14 mouse cellular contexts compared by ENCODE assay signal in the genomic region with DNA sequence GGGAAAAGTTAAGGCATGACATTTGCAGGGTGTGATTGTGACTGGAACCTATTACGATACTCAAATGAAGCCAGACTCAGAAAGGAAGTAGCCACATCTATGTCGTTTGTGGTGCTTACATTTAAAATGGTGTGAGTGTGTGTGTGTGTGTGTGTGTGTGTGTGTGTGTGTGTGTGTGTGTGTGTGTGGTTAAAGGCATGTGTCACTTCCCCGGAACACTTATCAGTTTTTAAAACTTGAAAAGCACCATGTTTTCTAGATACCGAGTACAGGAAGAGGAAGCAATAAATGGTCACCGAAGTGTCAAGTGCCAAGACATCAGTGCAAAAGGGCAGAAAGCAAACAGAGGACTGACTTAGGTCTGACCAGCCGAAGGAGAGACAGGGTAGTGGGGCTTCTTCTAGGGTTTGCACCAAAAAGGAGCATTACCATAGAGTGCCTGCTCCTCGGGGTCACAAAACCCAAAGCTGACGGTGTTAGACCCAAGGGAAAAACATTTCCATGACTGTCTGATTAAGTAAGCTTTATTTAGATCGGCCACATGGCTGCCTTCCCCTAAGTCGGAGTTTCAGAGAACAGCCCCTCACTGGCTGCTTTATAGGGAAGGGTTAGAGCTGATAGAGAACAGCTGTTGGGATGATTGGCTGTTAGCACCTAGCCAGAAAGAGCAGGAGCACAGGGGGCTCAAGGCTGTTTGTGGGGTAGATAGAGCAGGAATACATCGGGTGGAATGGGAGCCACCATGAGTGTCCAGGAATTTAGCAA. TPM values are rescaled to one million over a fixed set of nuclear protein-coding genes. Genes with fewer than 3 reads are reported as not detected.
DNase-seq lines count a peak whose midpoint lies in the region; ATAC-seq and TF ChIP-seq lines count a peak whose summit lies in the region.
"Had no signal": no experiment of that assay in that cellular context is flagged by ENCODE, and none has a peak within 500 bp of the region (broad histone marks: within the 10 kb centered on the region; RNA-seq: fewer than 3 reads in every experiment).

No protein-coding gene starts in this region.

- no peak overlapping the region for H3K4me2 ChIP-seq in kidney, postnatal 0 days (ENCODE audit: low read length)
- H3K4me2 ChIP-seq in kidney, embryonic 16.5 days (replicated peaks; ENCODE audit: low read depth, low read length), result no peak overlapping the region
- H3K4me2 ChIP-seq: midbrain, embryonic 13.5 days had no signal

- no peaks in the 10 kb centered on the region for H3K27me3 ChIP-seq in kidney, postnatal 0 days (ENCODE audit: insufficient read depth, low read length)
- H3K27me3 ChIP-seq in kidney, embryonic 16.5 days (ENCODE audit: insufficient read depth, low read length), result no peaks in the 10 kb centered on the region; the same call in 1 of the 2 replicates

- H3K9me3 ChIP-seq in kidney, postnatal 0 days (replicated peaks; ENCODE audit: low read length), result no peaks in the 10 kb centered on the region
- no peaks in the 10 kb centered on the region for H3K9me3 ChIP-seq in kidney, embryonic 16.5 days (ENCODE audit: low read length)
- H3K9me3 ChIP-seq: midbrain, embryonic 13.5 days had no signal

- peak; percentile 18 for DNase-seq in kidney, postnatal 0 days (ENCODE audit: low spot score)
- no peak for DNase-seq in adipocyte (ENCODE audit: low spot score)
- DNase-seq in gastrocnemius, adult 2 months, result no peak
- DNase-seq in frontal cortex, postnatal 14 days (ENCODE audit: low spot score in 2 of 2), result no peak
- DNase-seq: adrenal gland, postnatal 25 days; cerebellum, adult 8-10 months had no signal

- WGBS in kidney, postnatal 0 days, result 25% methylated on average over 11 of the region's 11 CpGs
- WGBS in kidney, embryonic 16.5 days, result 22% methylated on average over 11 of the region's 11 CpGs

- no peak for TF ChIP-seq POLR2A in bone marrow macrophage, adult 2 months (IDR thresholded peaks at IDR 0.05; ENCODE audit: borderline replicate concordance, low read depth, low read length)

- intact Hi-C loops in gastrocnemius, adult 2 months (cut with DNase I), result no loop called here

- no peak for TF ChIP-seq CTCF in kidney, postnatal 0 days (IDR thresholded peaks at IDR 0.05; ENCODE audit: low read depth)
- TF ChIP-seq CTCF in bone marrow macrophage, adult 2 months (IDR thresholded peaks at IDR 0.05; ENCODE audit: low read depth, low read length), result no peak
- no peak for TF ChIP-seq CTCF in gastrocnemius, adult 2 months (IDR thresholded peaks at IDR 0.05)

- H3K9ac ChIP-seq in kidney, postnatal 0 days (ENCODE audit: low read depth, low read length), result no peak overlapping the region
- no peak overlapping the region for H3K9ac ChIP-seq in kidney, embryonic 16.5 days (replicated peaks; ENCODE audit: low read length)
- H3K9ac ChIP-seq: liver, embryonic 14.5 days; midbrain, embryonic 13.5 days had no signal

- no peak overlapping the region for H3K27ac ChIP-seq in kidney, postnatal 0 days
- no peak overlapping the region for H3K27ac ChIP-seq in kidney, embryonic 16.5 days (ENCODE audit: low read length)
- peak overlapping the region; percentile 29 for H3K27ac ChIP-seq in bone marrow macrophage, adult 2 months (ENCODE audit: insufficient read depth, low read depth, low read length)
- H3K27ac ChIP-seq in gastrocnemius, adult 2 months, result no peak overlapping the region
- H3K27ac ChIP-seq: liver, embryonic 14.5 days; midbrain, embryonic 13.5 days had no signal

- ATAC-seq in kidney, postnatal 0 days (replicated peaks; ENCODE audit: low FRiP score, low read depth), result no peak
- ATAC-seq in kidney, embryonic 16.5 days (ENCODE audit: low FRiP score, low TSS enrichment), result no peak
- ATAC-seq in CD4-positive, CD25-positive, alpha-beta regulatory T cell, adult 4 months, result peak; percentile 71
- peak; percentile 53 for ATAC-seq in megakaryocyte, adult 5-6 weeks (ENCODE audit: poor library complexity, severe bottlenecking)
- ATAC-seq: midbrain, embryonic 13.5 days had no signal

- no peaks in the 10 kb centered on the region for H3K4me1 ChIP-seq in kidney, postnatal 0 days (replicated peaks; ENCODE audit: insufficient read depth, low read length)
- H3K4me1 ChIP-seq in kidney, embryonic 16.5 days (ENCODE audit: insufficient read depth, low read length), result 0 out of 2 replicates have a peak, but pooled peaks cover 5% of the 10 kb centered on the region
- peaks cover 43% of the 10 kb centered on the region for H3K4me1 ChIP-seq in bone marrow macrophage, adult 2 months (ENCODE audit: control insufficient read depth, insufficient read depth, low read length)
- H3K4me1 ChIP-seq: midbrain, embryonic 13.5 days had no signal

- no peak overlapping the region for H3K4me3 ChIP-seq in kidney, postnatal 0 days (replicated peaks; ENCODE audit: low read depth, low read length)
- H3K4me3 ChIP-seq in kidney, embryonic 16.5 days (ENCODE audit: low read length), result no peak overlapping the region
- no peak overlapping the region for H3K4me3 ChIP-seq in bone marrow macrophage, adult 2 months (ENCODE audit: insufficient read depth, low read length)
- H3K4me3 ChIP-seq in gastrocnemius, adult 2 months, result no peak overlapping the region
- H3K4me3 ChIP-seq: midbrain, embryonic 13.5 days had no signal

- no peaks in the 10 kb centered on the region for H3K36me3 ChIP-seq in kidney, postnatal 0 days (ENCODE audit: insufficient read depth, low read length)
- H3K36me3 ChIP-seq in kidney, embryonic 16.5 days (ENCODE audit: insufficient read depth, low read length), result no peaks in the 10 kb centered on the region
- H3K36me3 ChIP-seq: midbrain, embryonic 13.5 days had no signal

RNA-seq across cellular contexts. Expression of gene Prss39, which starts 19.1 kb away (rescaled TPM):
- not detected in 2 replicates for polyA plus RNA-seq in kidney, postnatal 0 days (2015; fragmentation: Nextera tagmentation; extraction: Ambion mirVana)
- not detected in 2 replicates for polyA plus RNA-seq in kidney, embryonic 16.5 days (2015; fragmentation: Nextera tagmentation; extraction: Ambion mirVana)
- polyA plus RNA-seq in CD4-positive, CD25-positive, alpha-beta regulatory T cell, adult 4 months (2017; shearing (Covaris generic)), result not detected
- not detected in 2 replicates for polyA plus RNA-seq in bone marrow macrophage, adult 2 months (2012; ENCODE audit: insufficient read depth, insufficient read length, missing spikeins)
- total RNA-seq in megakaryocyte, adult 5-6 weeks (2015), result 0.21 TPM in 1 of 2 replicates, not detected in the other
- not detected in 2 replicates for total RNA-seq in megakaryocyte, adult 5-6 weeks (2017)
- total RNA-seq in gastrocnemius, adult 2 months (2021), result not detected
- total RNA-seq: adrenal gland, postnatal 25 days; layer of hippocampus, adult 18-20 months had no signal
- polyA plus RNA-seq: intestine, embryonic 14.5 days; liver, embryonic 14.5 days; midbrain, embryonic 13.5 days had no signal

RNA-seq across cellular contexts. Expression of gene Ptpn18, which starts 19.5 kb away (rescaled TPM):
- polyA plus RNA-seq in kidney, postnatal 0 days (2015; fragmentation: Nextera tagmentation; extraction: Ambion mirVana), result 29.0 and 33.9 TPM in 2 replicates
- 20.3 and 21.5 TPM in 2 replicates for polyA plus RNA-seq in kidney, embryonic 16.5 days (2015; fragmentation: Nextera tagmentation; extraction: Ambion mirVana)
- polyA plus RNA-seq in CD4-positive, CD25-positive, alpha-beta regulatory T cell, adult 4 months (2017; shearing (Covaris generic)), result 100 to 1,000 TPM; 127 to 195 TPM
- polyA plus RNA-seq in bone marrow macrophage, adult 2 months (2012; ENCODE audit: insufficient read depth, insufficient read length, missing spikeins), result 145 and 150 TPM in 2 replicates
- total RNA-seq in megakaryocyte, adult 5-6 weeks (2015), result 74.4 and 86.1 TPM in 2 replicates
- total RNA-seq in megakaryocyte, adult 5-6 weeks (2017), result 415 and 428 TPM in 2 replicates
- 1 to 10 TPM; 1.8 to 2.3 TPM for total RNA-seq in gastrocnemius, adult 2 months (2021)

RNA-seq across cellular contexts. Expression of gene Imp4, which starts 39.4 kb away (rescaled TPM):
- polyA plus RNA-seq in kidney, postnatal 0 days (2015; fragmentation: Nextera tagmentation; extraction: Ambion mirVana), result 74.9 and 80.9 TPM in 2 replicates
- polyA plus RNA-seq in kidney, embryonic 16.5 days (2015; fragmentation: Nextera tagmentation; extraction: Ambion mirVana), result 99.9 and 105 TPM in 2 replicates
- polyA plus RNA-seq in CD4-positive, CD25-positive, alpha-beta regulatory T cell, adult 4 months (2017; shearing (Covaris generic)), result 100 to 1,000 TPM; 140 to 143 TPM
- polyA plus RNA-seq in bone marrow macrophage, adult 2 months (2012; ENCODE audit: insufficient read depth, insufficient read length, missing spikeins), result 35.3 and 40.9 TPM in 2 replicates
- total RNA-seq in megakaryocyte, adult 5-6 weeks (2015), result 29.1 and 30.6 TPM in 2 replicates
- total RNA-seq in megakaryocyte, adult 5-6 weeks (2017), result 13.3 and 14.7 TPM in 2 replicates
- 10 to 100 TPM in 1 of 2 experiments, 1 to 10 TPM in 1; 8.7 to 14.0 TPM for total RNA-seq in gastrocnemius, adult 2 months (2021)

RNA-seq across cellular contexts. Expression of gene Ccdc115, which starts 39.6 kb away (rescaled TPM):
- 42.7 and 42.8 TPM in 2 replicates for polyA plus RNA-seq in kidney, postnatal 0 days (2015; fragmentation: Nextera tagmentation; extraction: Ambion mirVana)
- polyA plus RNA-seq in kidney, embryonic 16.5 days (2015; fragmentation: Nextera tagmentation; extraction: Ambion mirVana), result 56.6 and 59.2 TPM in 2 replicates
- polyA plus RNA-seq in CD4-positive, CD25-positive, alpha-beta regulatory T cell, adult 4 months (2017; shearing (Covaris generic)), result 10 to 100 TPM; 37.2 to 56.6 TPM
- polyA plus RNA-seq in bone marrow macrophage, adult 2 months (2012; ENCODE audit: insufficient read depth, insufficient read length, missing spikeins), result 44.1 and 44.5 TPM in 2 replicates
- total RNA-seq in megakaryocyte, adult 5-6 weeks (2015), result 47.7 and 48.0 TPM in 2 replicates
- 42.1 and 55.3 TPM in 2 replicates for total RNA-seq in megakaryocyte, adult 5-6 weeks (2017)
- total RNA-seq in gastrocnemius, adult 2 months (2021), result 10 to 100 TPM; 10.8 to 13.6 TPM

RNA-seq across cellular contexts. Expression of gene Cfc1, which starts 56.4 kb away (rescaled TPM):
- polyA plus RNA-seq in kidney, postnatal 0 days (2015; fragmentation: Nextera tagmentation; extraction: Ambion mirVana), result 0.13 and 0.14 TPM in 2 replicates
- 0.15 TPM in 1 of 2 replicates, not detected in the other for polyA plus RNA-seq in kidney, embryonic 16.5 days (2015; fragmentation: Nextera tagmentation; extraction: Ambion mirVana)
- under 1 TPM in 1 of 2 experiments, not detected in 1; 0.31 TPM for polyA plus RNA-seq in CD4-positive, CD25-positive, alpha-beta regulatory T cell, adult 4 months (2017; shearing (Covaris generic))
- polyA plus RNA-seq in bone marrow macrophage, adult 2 months (2012; ENCODE audit: insufficient read depth, insufficient read length, missing spikeins), result not detected in 2 replicates
- not detected in 2 replicates for total RNA-seq in megakaryocyte, adult 5-6 weeks (2015)
- not detected in 2 replicates for total RNA-seq in megakaryocyte, adult 5-6 weeks (2017)
- total RNA-seq in gastrocnemius, adult 2 months (2021), result not detected
- total RNA-seq: adrenal gland, postnatal 25 days; layer of hippocampus, adult 18-20 months had no signal
- polyA plus RNA-seq: liver, embryonic 14.5 days; midbrain, embryonic 13.5 days had no signal

Comparison
In these comparisons a context has a peak if more than half of its experiments do, and no peak if none do; other contexts are left out.
1. ATAC-seq: peak in CD4-positive, CD25-positive, alpha-beta regulatory T cell, adult 4 months (single experiment) and megakaryocyte, adult 5-6 weeks (single experiment); none in kidney, postnatal 0 days (single experiment) and kidney, embryonic 16.5 days (single experiment).